Mouse (Mus musculus) heart, embryonic 12.5 days (tissue): ENCODE results near the gene Svbp. TPM values are rescaled to one million over a fixed set of nuclear protein-coding genes. Genes with fewer than 3 reads are reported as not detected.

Source experiments
- ATAC-seq: fragments of 200-750 bp; cut with Nextera tagmentation; 2 replicates; pipeline ENCODE4 v1.8.0; 2017; ENCODE audit warnings: moderate TSS enrichment, moderate library complexity; ENCODE audit not compliant: insufficient number of reproducible peaks, low FRiP score
- H3K27ac ChIP-seq: fragments of 300-500 bp; sonication (generic); 2 replicates; pipeline ENCODE4 v1.5.1; 2016; ENCODE audit warnings: mild to moderate bottlenecking, moderate library complexity; ENCODE audit not compliant: poor library complexity, severe bottlenecking
- H3K27me3 ChIP-seq: fragments of 300-500 bp; sonication (generic); replicated peaks from 2 replicates; pipeline ENCODE4 v1.6.1; 2016; ENCODE audit warnings: mild to moderate bottlenecking, moderate library complexity
- H3K36me3 ChIP-seq: fragments of 300-500 bp; sonication (generic); 2 replicates; pipeline ENCODE4 v1.6.1; 2016; ENCODE audit warnings: mild to moderate bottlenecking, moderate library complexity
- H3K4me1 ChIP-seq: fragments of 300-500 bp; sonication (generic); replicated peaks from 2 replicates; pipeline ENCODE4 v1.6.1; 2016; ENCODE audit warnings: mild to moderate bottlenecking
- H3K4me2 ChIP-seq: fragments of 300-500 bp; sonication (generic); 2 replicates; pipeline ENCODE4 v1.6.1; 2016; ENCODE audit warnings: mild to moderate bottlenecking, moderate library complexity
- H3K4me3 ChIP-seq: fragments of 300-500 bp; sonication (generic); 2 replicates; pipeline ENCODE4 v1.5.1; 2016; ENCODE audit warnings: mild to moderate bottlenecking
- H3K9ac ChIP-seq: fragments of 300-500 bp; sonication (generic); 2 replicates; pipeline ENCODE4 v1.6.1; 2016; ENCODE audit warnings: mild to moderate bottlenecking, moderate library complexity
- H3K9me3 ChIP-seq: fragments of 300-500 bp; sonication (generic); replicated peaks from 2 replicates; pipeline ENCODE4 v1.6.1; 2016; ENCODE audit warnings: mild to moderate bottlenecking, moderate library complexity
- WGBS: fragments of 180-500 bp; shearing (Covaris S2); methylation state at CpG from one replicate; pipeline ENCODE4 v1.1.7; 2016; 5-methylcytosine and 5-hydroxymethylcytosine counted together
- polyA plus RNA-seq: library from polyadenylated mRNA; unstranded; fragments of >200 nt; fragmentation: Nextera tagmentation; extraction: Ambion mirVana; gene quantifications from 2 replicates; pipeline ENCODE4 v1.2.1, GENCODE M21; 2016

Svbp gene
- polyA plus RNA-seq: 127 TPM in 2 replicates

GRCm38 (mm10) chr4:119194909-119195581 is at the start of gene Svbp:
Gene Svbp (plus strand): TSS chr4:119195306.
- H3K9ac ChIP-seq: peak within 1 kb of the TSS; percentile 82
- H3K27me3 ChIP-seq: no peaks in the 10 kb centered on the region
- H3K4me3 ChIP-seq: peak within 1 kb of the TSS; percentile 84
- peaks cover 15% of the 10 kb centered on the region for H3K36me3 ChIP-seq
- no peaks in the 10 kb centered on the region for H3K9me3 ChIP-seq
- peaks cover 25% of the 10 kb centered on the region for H3K4me1 ChIP-seq
- WGBS: under 1% methylated on average over 41 of the region's 47 CpGs
- peak within 1 kb of the TSS; percentile 54 for H3K27ac ChIP-seq
- H3K4me2 ChIP-seq: peak within 1 kb of the TSS; percentile 80
- ATAC-seq: peak; percentile 96

- H3K4me3 ChIP-seq: no peak overlapping the region
- H3K27me3 ChIP-seq: peaks cover 29% of the 10 kb centered on the region
- no peak overlapping the region for H3K4me2 ChIP-seq
- H3K9ac ChIP-seq: no peak overlapping the region
- ATAC-seq: no peak
- H3K9me3 ChIP-seq: no peaks in the 10 kb centered on the region
- peaks cover 9% of the 10 kb centered on the region; the same call in 1 of the 2 replicates for H3K4me1 ChIP-seq
- H3K36me3 ChIP-seq: no peaks in the 10 kb centered on the region
- 86% methylated on average over 7 of the region's 7 CpGs for WGBS
- H3K27ac ChIP-seq: no peak overlapping the region
Measured at GRCm38 (mm10) chr4:119146816-119147215, 48.3 kb upstream of the Svbp start.

GRCm38 (mm10) chr4:119147347-119147746 is 47.8 kb upstream of the Svbp start:
- Histone ChIP-seq H3K9me3 (no peaks in the 10 kb centered on the region), H3K9ac (no peak overlapping the region), H3K27me3 (peaks cover 31% of the 10 kb centered on the region), H3K4me1 (peaks cover 9% of the 10 kb centered on the region; the same call in 1 of the 2 replicates), H3K4me3 (no peak overlapping the region), H3K27ac (no peak overlapping the region), H3K36me3 (no peaks in the 10 kb centered on the region), H3K4me2 (no peak overlapping the region)
- ATAC-seq: no peak
- WGBS: 78% methylated on average over 5 of the region's 5 CpGs

- ATAC-seq: no peak
- no peak overlapping the region for H3K27ac ChIP-seq
- no peak overlapping the region for H3K4me2 ChIP-seq
- H3K9ac ChIP-seq: no peak overlapping the region
- WGBS: 68% methylated on average over 11 of the region's 11 CpGs
- H3K4me3 ChIP-seq: no peak overlapping the region
- peaks cover 31% of the 10 kb centered on the region for H3K27me3 ChIP-seq
- H3K9me3 ChIP-seq: no peaks in the 10 kb centered on the region
- H3K4me1 ChIP-seq: peaks cover 9% of the 10 kb centered on the region; the same call in 1 of the 2 replicates
- H3K36me3 ChIP-seq: no peaks in the 10 kb centered on the region
Measured at GRCm38 (mm10) chr4:119148741-119149140, 46.4 kb upstream of the Svbp start.

- Histone ChIP-seq H3K4me2 (no peak overlapping the region), H3K27me3 (no peaks in the 10 kb centered on the region), H3K4me1 (no peaks in the 10 kb centered on the region), H3K9ac (no peak overlapping the region), H3K4me3 (no peak overlapping the region), H3K9me3 (no peaks in the 10 kb centered on the region; the same call in 1 of the 2 replicates), H3K36me3 (no peaks in the 10 kb centered on the region), H3K27ac (no peak overlapping the region)
- 37% methylated on average over 2 of the region's 2 CpGs for WGBS
- ATAC-seq: no peak
Measured at GRCm38 (mm10) chr4:119157186-119157585, 37.9 kb upstream of the Svbp start.

GRCm38 (mm10) chr4:119157891-119158290 is 37.2 kb upstream of the Svbp start:
- no peaks in the 10 kb centered on the region for H3K27me3 ChIP-seq
- ATAC-seq: no peak
- WGBS: 67% methylated on average over 5 of the region's 5 CpGs
- no peaks in the 10 kb centered on the region for H3K4me1 ChIP-seq
- no peak overlapping the region for H3K4me2 ChIP-seq
- no peak overlapping the region for H3K9ac ChIP-seq
- H3K4me3 ChIP-seq: no peak overlapping the region
- no peak overlapping the region for H3K27ac ChIP-seq
- no peaks in the 10 kb centered on the region; the same call in 1 of the 2 replicates for H3K9me3 ChIP-seq
- H3K36me3 ChIP-seq: no peaks in the 10 kb centered on the region

GRCm38 (mm10) chr4:119161358-119161757 is 33.7 kb upstream of the Svbp start:
- Histone ChIP-seq H3K4me3 (no peak overlapping the region), H3K4me1 (no peaks in the 10 kb centered on the region), H3K9ac (no peak overlapping the region), H3K9me3 (no peaks in the 10 kb centered on the region; the same call in 1 of the 2 replicates), H3K27me3 (no peaks in the 10 kb centered on the region), H3K36me3 (no peaks in the 10 kb centered on the region), H3K4me2 (no peak overlapping the region), H3K27ac (no peak overlapping the region)
- WGBS: 70% methylated on average over 3 of the region's 3 CpGs
- ATAC-seq: no peak

- ATAC-seq: no peak
Measured at GRCm38 (mm10) chr4:119162990-119163389, 32.1 kb upstream of the Svbp start.

GRCm38 (mm10) chr4:119165916-119166315 is 29.2 kb upstream of the Svbp start:
- Histone ChIP-seq H3K4me3 (no peak overlapping the region), H3K4me1 (no peaks in the 10 kb centered on the region), H3K27ac (no peak overlapping the region), H3K9me3 (no peaks in the 10 kb centered on the region), H3K9ac (no peak overlapping the region), H3K4me2 (no peak overlapping the region), H3K36me3 (peaks cover 30% of the 10 kb centered on the region), H3K27me3 (no peaks in the 10 kb centered on the region)
- ATAC-seq: no peak
- WGBS: 49% methylated on average over 7 of the region's 7 CpGs

More at GRCm38 (mm10) chr4:119162990-119163389, 32.1 kb upstream of the Svbp start:
- Histone ChIP-seq H3K4me1 (no peaks in the 10 kb centered on the region), H3K4me3 (no peak overlapping the region), H3K27me3 (no peaks in the 10 kb centered on the region), H3K4me2 (no peak overlapping the region), H3K9ac (no peak overlapping the region), H3K9me3 (no peaks in the 10 kb centered on the region; the same call in 1 of the 2 replicates), H3K36me3 (peaks cover 1% of the 10 kb centered on the region; the same call in 1 of the 2 replicates), H3K27ac (no peak overlapping the region)
- WGBS: 63% methylated on average over 4 of the region's 4 CpGs

- H3K36me3 ChIP-seq: peaks cover 36% of the 10 kb centered on the region
- no peaks in the 10 kb centered on the region for H3K27me3 ChIP-seq
- peaks cover 9% of the 10 kb centered on the region for H3K4me1 ChIP-seq
- ATAC-seq: no peak
- H3K4me2 ChIP-seq: no peak overlapping the region
- no peak overlapping the region for H3K9ac ChIP-seq
- H3K27ac ChIP-seq: no peak overlapping the region
- H3K9me3 ChIP-seq: no peaks in the 10 kb centered on the region
- 83% methylated on average over 4 of the region's 4 CpGs for WGBS
- no peak overlapping the region for H3K4me3 ChIP-seq
Measured at GRCm38 (mm10) chr4:119167068-119167467, 28.0 kb upstream of the Svbp start.

- no peak for ATAC-seq
- Histone ChIP-seq H3K27ac (no peak overlapping the region), H3K36me3 (peaks cover 38% of the 10 kb centered on the region), H3K4me1 (peaks cover 14% of the 10 kb centered on the region), H3K9me3 (no peaks in the 10 kb centered on the region), H3K9ac (no peak overlapping the region), H3K4me3 (no peak overlapping the region), H3K27me3 (no peaks in the 10 kb centered on the region), H3K4me2 (no peak overlapping the region)
- 4% methylated on average over 4 of the region's 4 CpGs for WGBS
Measured at GRCm38 (mm10) chr4:119167663-119168062, 27.4 kb upstream of the Svbp start.
